Mouse (Mus musculus) liver, embryonic 13.5 days (tissue): ENCODE results near the gene Chn2. TPM values are rescaled to one million over a fixed set of nuclear protein-coding genes. Genes with fewer than 3 reads are reported as not detected.

Experiments used
- ATAC-seq: fragments of 200-750 bp; cut with Nextera tagmentation; 2 replicates; pipeline ENCODE4 v1.8.0; 2017; ENCODE audit warnings: low read depth, mild to moderate bottlenecking, moderate number of reproducible peaks, moderate library complexity
- DNase-seq: peaks from one replicate; pipeline ENCODE4 v3.0.0; 2022
- H3K27ac ChIP-seq: fragments of 300-500 bp; sonication (generic); 2 replicates; pipeline ENCODE4 v1.5.1; 2015; ENCODE audit warnings: moderate library complexity, mild to moderate bottlenecking, inconsistent platforms
- H3K27me3 ChIP-seq: fragments of 300-500 bp; sonication (generic); 2 replicates; pipeline ENCODE4 v1.6.1; 2015; ENCODE audit warnings: mild to moderate bottlenecking, inconsistent platforms
- H3K36me3 ChIP-seq: fragments of 300-500 bp; sonication (generic); 2 replicates; pipeline ENCODE4 v1.6.1; 2015; ENCODE audit warnings: mild to moderate bottlenecking, inconsistent platforms
- H3K4me1 ChIP-seq: fragments of 300-500 bp; sonication (generic); replicated peaks from 2 replicates; pipeline ENCODE4 v1.6.1; 2015; ENCODE audit warnings: inconsistent platforms
- H3K4me2 ChIP-seq: fragments of 300-500 bp; sonication (generic); 2 replicates; pipeline ENCODE4 v1.6.1; 2015; ENCODE audit warnings: inconsistent platforms, mild to moderate bottlenecking, moderate library complexity
- H3K4me3 ChIP-seq: fragments of 300-500 bp; sonication (generic); replicated peaks from 2 replicates; pipeline ENCODE4 v1.5.1; 2015; ENCODE audit warnings: mild to moderate bottlenecking, inconsistent platforms
- H3K9ac ChIP-seq: fragments of 300-500 bp; sonication (generic); 2 replicates; pipeline ENCODE4 v1.6.1; 2015; ENCODE audit warnings: mild to moderate bottlenecking, inconsistent platforms
- H3K9me3 ChIP-seq: fragments of 300-500 bp; sonication (generic); replicated peaks from 2 replicates; pipeline ENCODE4 v1.6.1; 2016; ENCODE audit warnings: inconsistent platforms
- WGBS: fragments of 180-500 bp; shearing (Covaris S2); methylation state at CpG from one replicate; pipeline ENCODE4 v1.1.7; 2015; ENCODE audit not compliant: insufficient replicate concordance; 5-methylcytosine and 5-hydroxymethylcytosine counted together
- polyA plus RNA-seq: library from polyadenylated mRNA; unstranded; fragments of >200 nt; fragmentation: Nextera tagmentation; extraction: Ambion mirVana; gene quantifications from 2 replicates; pipeline ENCODE4 v1.2.1, GENCODE M21; 2015

Gene Chn2
- polyA plus RNA-seq, 1 experiment from 2014 or later = 3.3 TPM

DNA sequence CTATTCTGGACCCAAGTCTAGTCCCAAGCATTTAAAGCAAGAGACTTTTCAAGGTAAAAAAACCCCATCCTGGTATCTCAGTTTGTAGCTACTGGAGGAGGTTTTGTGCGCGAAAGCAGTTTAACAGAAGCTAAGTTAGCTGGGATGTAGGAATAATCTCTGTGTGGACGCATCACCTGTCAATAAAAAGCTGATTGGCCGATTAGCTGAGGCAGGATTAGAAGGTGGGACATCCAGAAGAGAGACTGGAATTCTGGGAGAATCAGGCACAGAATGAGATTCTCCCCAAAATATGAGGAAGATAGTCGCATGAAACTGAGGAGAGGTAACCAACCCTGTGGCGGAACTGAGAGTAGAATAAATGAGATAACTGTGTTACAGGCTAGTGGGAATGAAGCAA is 59.0 kb downstream of the Chn2 start:
- 75% methylated on average over 6 of the region's 6 CpGs for WGBS
- Histone ChIP-seq H3K27me3 (no peaks in the 10 kb centered on the region), H3K9me3 (no peaks in the 10 kb centered on the region), H3K9ac (no peak overlapping the region), H3K27ac (no peak overlapping the region), H3K4me1 (no peaks in the 10 kb centered on the region), H3K4me2 (no peak overlapping the region), H3K4me3 (no peak overlapping the region), H3K36me3 (no peaks in the 10 kb centered on the region)
- no peak for ATAC-seq
- no peak for DNase-seq

DNA sequence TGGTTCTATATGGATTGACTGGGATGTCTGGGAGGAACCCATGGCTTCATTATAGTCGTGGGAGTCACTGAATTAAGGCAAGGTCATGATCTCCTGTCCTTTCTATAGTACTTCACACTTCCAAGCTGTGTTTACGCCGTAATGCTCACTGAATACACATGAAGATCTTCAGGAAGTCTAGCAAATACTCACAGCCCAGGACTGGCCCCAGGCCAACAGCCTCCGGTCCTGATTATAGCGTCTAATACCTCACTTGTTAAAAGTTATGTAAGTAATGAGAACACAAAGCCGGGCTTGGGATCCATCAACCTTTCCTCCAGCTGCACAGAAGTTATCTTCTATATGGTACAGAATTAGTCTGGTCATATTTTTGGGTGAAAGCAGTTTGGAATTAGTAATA is 60.3 kb downstream of the Chn2 start:
- WGBS = 64% methylated on average over 6 of the region's 6 CpGs
- H3K9ac ChIP-seq = no peak overlapping the region
- H3K4me3 ChIP-seq = no peak overlapping the region
- no peak overlapping the region for H3K4me2 ChIP-seq
- H3K4me1 ChIP-seq = no peaks in the 10 kb centered on the region
- DNase-seq (no peak), ATAC-seq (no peak)
- no peaks in the 10 kb centered on the region for H3K36me3 ChIP-seq
- H3K27me3 ChIP-seq = no peaks in the 10 kb centered on the region
- H3K9me3 ChIP-seq = no peaks in the 10 kb centered on the region
- H3K27ac ChIP-seq = no peak overlapping the region

DNA sequence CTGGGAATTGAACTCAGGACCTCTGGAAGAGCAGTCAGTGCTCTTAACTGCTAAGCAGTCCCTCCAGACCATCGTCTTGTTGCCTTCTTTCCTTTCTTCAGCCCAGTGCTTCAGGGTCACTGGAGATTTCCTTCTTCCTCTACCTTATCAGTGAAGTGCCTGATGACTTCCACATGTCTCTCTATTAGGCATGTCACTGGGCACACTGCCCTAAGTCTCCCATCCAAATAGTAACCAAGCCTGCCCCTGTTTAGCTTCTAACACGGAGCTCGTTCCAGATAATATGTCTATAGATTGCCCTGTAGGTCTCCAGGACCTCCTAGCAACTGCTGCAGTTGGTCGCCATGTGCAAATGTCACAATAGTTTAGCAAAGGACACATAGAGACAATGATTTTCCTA is 62.9 kb downstream of the Chn2 start:
- Histone ChIP-seq H3K9me3 (no peaks in the 10 kb centered on the region), H3K27me3 (no peaks in the 10 kb centered on the region), H3K4me1 (no peaks in the 10 kb centered on the region), H3K9ac (no peak overlapping the region), H3K27ac (no peak overlapping the region), H3K4me3 (no peak overlapping the region), H3K36me3 (no peaks in the 10 kb centered on the region), H3K4me2 (no peak overlapping the region)
- no peak for DNase-seq
- ATAC-seq = no peak
- WGBS = 59% methylated on average over 4 of the region's 4 CpGs

DNA sequence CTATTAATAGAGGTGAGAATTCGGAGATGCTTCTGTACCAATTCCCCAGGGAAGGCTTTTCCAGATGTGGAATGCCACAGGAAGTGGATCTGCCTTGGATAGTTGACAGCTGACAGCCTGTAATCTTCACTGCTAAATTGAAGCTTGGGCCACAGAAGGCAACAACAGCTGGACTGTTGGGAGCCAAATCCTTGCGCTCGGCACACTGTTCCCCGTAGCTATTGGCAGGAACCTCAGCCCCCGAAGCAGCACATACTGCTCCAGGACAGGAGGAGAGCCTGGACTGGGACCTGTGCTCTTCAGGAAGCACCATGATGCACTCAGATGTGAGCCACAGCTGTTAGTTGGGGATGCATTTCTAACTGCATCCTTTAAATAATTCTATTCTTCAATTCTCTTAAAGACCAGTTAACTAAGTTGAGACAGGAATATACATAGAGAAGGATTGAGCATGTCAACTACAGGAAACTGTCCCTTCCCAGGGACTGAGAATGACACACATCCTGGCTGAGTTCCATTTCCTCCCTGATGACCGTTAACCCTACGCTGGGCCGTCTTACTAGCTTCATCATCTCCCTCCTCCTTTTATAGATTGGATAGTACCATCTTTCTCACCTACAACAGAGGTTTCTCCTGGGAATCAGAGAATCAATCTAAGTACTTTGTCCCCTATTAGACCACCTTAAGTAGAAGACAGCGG is 64.1 kb downstream of the Chn2 start:
- no peak for DNase-seq
- H3K27me3 ChIP-seq = no peaks in the 10 kb centered on the region
- no peak overlapping the region for H3K27ac ChIP-seq
- H3K4me1 ChIP-seq = no peaks in the 10 kb centered on the region
- H3K9ac ChIP-seq = no peak overlapping the region
- H3K4me3 ChIP-seq = no peak overlapping the region
- no peak for ATAC-seq
- no peaks in the 10 kb centered on the region for H3K9me3 ChIP-seq
- no peaks in the 10 kb centered on the region for H3K36me3 ChIP-seq
- 58% methylated on average over 9 of the region's 9 CpGs for WGBS
- H3K4me2 ChIP-seq = no peak overlapping the region

DNA sequence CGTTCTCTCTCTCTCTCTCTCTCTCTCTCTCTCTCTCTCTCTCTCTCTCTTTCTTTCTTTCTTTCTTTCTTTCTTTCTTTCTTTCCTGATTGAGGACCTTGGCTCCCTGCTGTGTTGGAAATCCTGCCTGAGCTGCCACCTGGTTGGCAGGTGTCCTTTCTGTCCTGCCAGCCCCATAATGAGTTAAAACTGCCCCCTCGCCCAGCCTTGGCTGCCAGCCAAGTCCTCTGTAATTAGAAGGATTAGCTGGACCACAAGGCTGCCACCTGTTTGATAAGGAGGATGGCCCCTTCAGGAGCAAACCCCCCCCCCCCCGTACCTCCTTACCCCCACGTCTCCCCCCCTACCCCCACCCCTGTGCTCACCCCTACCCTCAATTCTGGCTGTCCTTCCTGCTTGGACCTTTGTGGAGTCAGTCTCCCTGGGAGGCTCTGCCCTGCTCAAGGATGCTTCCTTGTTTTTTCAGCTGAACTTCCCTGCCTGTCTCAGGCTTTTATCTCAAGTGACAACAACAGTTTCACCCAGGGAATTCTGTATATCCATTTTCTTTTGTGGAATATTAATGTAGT is 72.1 kb downstream of the Chn2 start:
- no peaks in the 10 kb centered on the region for H3K9me3 ChIP-seq
- no peak overlapping the region for H3K9ac ChIP-seq
- 38% methylated on average over 4 of the region's 4 CpGs for WGBS
- H3K4me2 ChIP-seq = no peak overlapping the region
- H3K36me3 ChIP-seq = no peaks in the 10 kb centered on the region
- ATAC-seq (no peak), DNase-seq (no peak)
- H3K4me3 ChIP-seq = no peak overlapping the region
- H3K27me3 ChIP-seq = no peaks in the 10 kb centered on the region
- H3K27ac ChIP-seq = no peak overlapping the region
- no peaks in the 10 kb centered on the region; the same call in 1 of the 2 replicates for H3K4me1 ChIP-seq

DNA sequence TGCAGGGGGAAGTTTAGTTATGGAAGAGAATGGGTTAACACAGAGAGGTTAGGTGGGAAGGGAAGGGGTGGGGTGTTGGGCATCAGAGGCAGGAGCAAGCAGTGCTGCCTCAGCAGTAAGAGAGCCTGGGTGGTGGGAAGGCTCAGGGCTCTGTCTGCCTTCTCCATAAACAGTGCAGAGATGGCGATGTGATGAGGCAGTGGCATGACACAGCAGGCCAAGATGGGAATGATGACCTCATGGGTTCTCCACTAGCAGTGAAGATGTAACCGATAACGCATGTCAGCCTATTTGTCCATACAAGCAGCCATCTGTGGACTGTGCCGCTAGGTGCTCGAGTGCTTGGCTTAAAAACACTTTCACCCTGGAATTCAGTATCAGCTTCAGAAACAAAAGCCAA is 74.0 kb downstream of the Chn2 start:
- Histone ChIP-seq H3K9me3 (no peaks in the 10 kb centered on the region), H3K36me3 (no peaks in the 10 kb centered on the region), H3K27ac (no peak overlapping the region), H3K4me3 (no peak overlapping the region), H3K27me3 (no peaks in the 10 kb centered on the region), H3K4me1 (no peaks in the 10 kb centered on the region; the same call in none of the 2 replicates), H3K9ac (no peak overlapping the region), H3K4me2 (no peak overlapping the region)
- DNase-seq (no peak), ATAC-seq (no peak)
- WGBS = 58% methylated on average over 5 of the region's 5 CpGs

DNA sequence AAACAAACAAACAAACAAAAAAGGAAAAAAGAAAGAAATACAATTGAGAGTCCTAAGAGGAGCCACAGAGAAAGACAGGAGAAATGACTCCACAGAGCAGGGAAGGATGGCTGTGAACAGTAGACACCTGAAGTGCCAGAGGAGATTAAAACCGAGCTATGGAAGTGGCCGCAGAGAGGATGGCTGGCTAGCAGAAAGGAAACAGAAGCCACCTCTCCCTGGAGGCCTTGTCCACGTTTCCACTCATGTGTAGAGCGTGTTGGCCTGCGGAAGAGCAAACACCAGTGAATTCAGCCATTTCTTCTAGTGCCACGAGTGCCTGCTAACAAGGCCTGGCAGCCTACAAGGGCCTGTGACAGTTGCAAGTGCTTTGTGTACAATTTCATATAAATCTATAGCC is 75.1 kb downstream of the Chn2 start:
- H3K27ac ChIP-seq = no peak overlapping the region
- H3K27me3 ChIP-seq = no peaks in the 10 kb centered on the region
- 72% methylated on average over 6 of the region's 6 CpGs for WGBS
- no peak overlapping the region for H3K4me2 ChIP-seq
- peaks cover 6% of the 10 kb centered on the region for H3K4me1 ChIP-seq
- no peaks in the 10 kb centered on the region for H3K9me3 ChIP-seq
- ATAC-seq (no peak), DNase-seq (no peak)
- no peak overlapping the region for H3K4me3 ChIP-seq
- no peaks in the 10 kb centered on the region for H3K36me3 ChIP-seq
- H3K9ac ChIP-seq = no peak overlapping the region

DNA sequence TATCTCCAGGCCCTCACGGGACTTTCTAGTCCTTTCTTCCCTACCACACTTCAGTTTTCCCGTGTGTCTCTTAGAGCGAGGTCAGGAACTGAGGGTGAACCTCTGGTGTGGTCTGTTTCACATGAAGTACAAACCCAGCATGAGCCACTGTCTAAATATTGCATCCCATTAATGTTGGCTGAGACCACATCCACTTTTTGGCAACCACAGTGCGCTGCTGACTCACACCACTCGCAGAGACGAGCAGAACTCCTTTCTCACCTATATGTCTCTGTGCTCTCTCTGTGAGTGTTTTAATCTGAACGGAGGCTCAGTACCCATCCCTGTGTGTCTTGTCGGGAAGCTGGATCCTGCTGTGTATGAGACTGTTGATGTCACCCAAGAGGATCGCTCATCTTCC is 76.9 kb downstream of the Chn2 start:
- Histone ChIP-seq H3K4me3 (no peak overlapping the region), H3K9me3 (no peaks in the 10 kb centered on the region), H3K4me1 (peaks cover 17% of the 10 kb centered on the region), H3K9ac (no peak overlapping the region), H3K27ac (no peak overlapping the region), H3K4me2 (no peak overlapping the region), H3K36me3 (no peaks in the 10 kb centered on the region), H3K27me3 (no peaks in the 10 kb centered on the region)
- 45% methylated on average over 9 of the region's 9 CpGs for WGBS
- ATAC-seq = no peak
- no peak for DNase-seq

DNA sequence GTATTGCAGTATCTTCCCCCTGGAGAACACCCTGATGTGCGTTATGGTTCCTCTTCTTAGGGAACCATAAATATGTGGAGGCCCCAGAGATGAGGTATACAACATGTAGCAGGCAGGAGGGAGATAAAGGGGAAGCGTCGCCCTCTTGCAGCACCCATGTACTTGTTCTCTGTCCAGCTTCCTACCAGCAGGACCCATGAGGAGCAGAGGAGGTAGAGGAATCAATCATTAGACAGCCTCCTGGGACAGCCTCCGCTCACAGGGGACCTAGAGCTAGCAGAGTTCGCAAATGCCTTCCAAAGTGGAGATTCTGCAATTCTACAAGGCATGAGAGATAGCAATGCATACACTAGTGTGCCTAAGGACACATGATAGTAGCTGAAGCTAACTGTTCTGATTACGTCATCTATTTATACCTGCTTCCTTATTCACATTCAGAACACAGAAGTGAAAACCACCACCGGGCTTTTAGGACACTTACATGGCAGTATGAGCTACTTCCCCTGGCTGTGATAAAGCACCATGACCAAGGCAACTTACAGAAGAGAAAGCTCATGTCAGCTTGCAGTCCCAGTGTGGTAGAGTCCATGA is 77.7 kb downstream of the Chn2 start:
- Histone ChIP-seq H3K27ac (no peak overlapping the region), H3K27me3 (no peaks in the 10 kb centered on the region), H3K4me2 (no peak overlapping the region), H3K36me3 (no peaks in the 10 kb centered on the region), H3K9me3 (no peaks in the 10 kb centered on the region), H3K4me1 (peaks cover 17% of the 10 kb centered on the region), H3K4me3 (no peak overlapping the region), H3K9ac (no peak overlapping the region)
- no peak for ATAC-seq
- no peak for DNase-seq
- 40% methylated on average over 7 of the region's 7 CpGs for WGBS

DNA sequence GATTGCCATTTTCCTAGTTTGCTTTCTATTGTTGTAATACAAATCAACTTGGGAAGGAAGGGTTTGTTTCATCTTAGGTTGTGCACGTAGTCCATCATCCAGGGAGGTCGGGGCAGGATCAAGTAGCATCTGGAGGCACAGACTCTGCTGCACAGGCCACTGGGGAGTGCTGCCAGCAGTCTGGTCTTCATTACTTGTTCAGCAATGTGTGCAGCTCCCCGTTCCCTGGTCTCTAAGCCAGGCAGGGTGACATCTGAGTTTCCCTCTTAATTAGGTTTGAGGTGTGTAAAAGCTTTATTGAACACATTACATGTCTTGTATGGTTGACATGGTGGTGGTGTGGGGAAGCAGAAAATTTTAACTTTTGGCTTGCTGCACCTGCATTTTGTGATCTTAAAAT is 79.0 kb downstream of the Chn2 start:
- DNase-seq (no peak), ATAC-seq (no peak)
- no peaks in the 10 kb centered on the region for H3K36me3 ChIP-seq
- no peaks in the 10 kb centered on the region for H3K27me3 ChIP-seq
- H3K27ac ChIP-seq = no peak overlapping the region
- no peaks in the 10 kb centered on the region for H3K9me3 ChIP-seq
- H3K4me2 ChIP-seq = no peak overlapping the region
- H3K4me1 ChIP-seq = peaks cover 17% of the 10 kb centered on the region; the same call in 1 of the 2 replicates
- H3K9ac ChIP-seq = no peak overlapping the region
- H3K4me3 ChIP-seq = no peak overlapping the region
- WGBS = 55% methylated on average over 3 of the region's 3 CpGs

DNA sequence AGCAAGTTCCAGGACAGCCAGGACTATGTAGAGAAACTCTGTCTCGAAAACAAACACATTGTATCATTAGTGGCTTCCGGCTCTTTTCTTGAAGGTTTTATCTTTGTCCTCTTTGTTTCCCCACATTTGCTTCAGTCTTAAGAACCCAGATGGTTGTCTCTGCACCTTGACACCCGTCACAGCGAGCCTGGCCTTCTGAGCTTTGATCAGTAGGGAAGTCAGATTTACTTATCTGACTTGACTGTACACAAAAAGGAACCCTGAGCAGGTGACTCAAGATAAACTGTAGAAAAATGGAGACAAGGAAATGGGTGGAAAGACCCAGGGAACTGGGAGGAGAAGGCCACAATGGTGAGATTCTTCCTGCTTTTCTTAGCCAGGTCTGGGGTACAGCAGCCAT is 79.5 kb downstream of the Chn2 start:
- H3K9me3 ChIP-seq = no peaks in the 10 kb centered on the region
- no peak overlapping the region for H3K27ac ChIP-seq
- H3K4me1 ChIP-seq = peaks cover 17% of the 10 kb centered on the region; the same call in 1 of the 2 replicates
- no peak for ATAC-seq
- no peaks in the 10 kb centered on the region for H3K27me3 ChIP-seq
- no peak overlapping the region for H3K4me3 ChIP-seq
- H3K4me2 ChIP-seq = no peak overlapping the region
- DNase-seq = no peak
- H3K36me3 ChIP-seq = no peaks in the 10 kb centered on the region
- 25% methylated on average over 4 of the region's 4 CpGs for WGBS
- H3K9ac ChIP-seq = no peak overlapping the region

DNA sequence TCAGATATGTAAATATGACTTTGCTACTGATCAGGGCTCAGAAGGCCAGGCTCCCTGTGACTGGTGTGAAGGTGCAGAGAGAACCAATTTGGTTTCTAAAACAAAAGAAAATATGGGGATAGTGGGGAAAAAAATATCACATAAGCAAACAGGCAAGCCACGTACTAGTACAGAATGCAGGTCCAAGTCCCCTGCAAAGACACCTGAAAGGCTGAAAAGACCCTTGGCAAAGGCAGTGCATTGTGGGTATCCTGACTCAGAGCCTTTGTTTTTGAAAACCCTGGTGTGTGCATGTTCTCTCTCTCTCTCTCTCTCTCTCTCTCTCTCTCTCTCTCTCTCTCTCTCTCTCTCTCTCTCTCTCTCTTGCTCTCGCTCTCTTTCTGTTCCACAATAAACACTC is 80.1 kb downstream of the Chn2 start:
- no peak overlapping the region for H3K4me3 ChIP-seq
- no peaks in the 10 kb centered on the region for H3K27me3 ChIP-seq
- H3K27ac ChIP-seq = no peak overlapping the region
- H3K4me1 ChIP-seq = peaks cover 20% of the 10 kb centered on the region; the same call in 1 of the 2 replicates
- H3K36me3 ChIP-seq = no peaks in the 10 kb centered on the region
- DNase-seq = no peak
- H3K9ac ChIP-seq = no peak overlapping the region
- 74% methylated on average over 2 of the region's 2 CpGs for WGBS
- no peak for ATAC-seq
- H3K9me3 ChIP-seq = no peaks in the 10 kb centered on the region
- no peak overlapping the region for H3K4me2 ChIP-seq
